Mouse (Mus musculus): ENCODE data around the gene Ugt2a1. TPM values are rescaled to one million over a fixed set of nuclear protein-coding genes. Genes with fewer than 3 reads are reported as not detected.
"Not testable (repeated sequence)": the region's sequence is repeated elsewhere in the genome, so short reads cannot be mapped to it uniquely, and the experiment has no call there.

The Ugt2a1 gene
- polyA plus RNA-seq (2016; fragmentation: Nextera tagmentation; extraction: Ambion mirVana) = not detected in 2 replicates

- Histone ChIP-seq H3K4me3 (no peak within 1 kb of the TSS), H3K27ac (no peak within 1 kb of the TSS), H3K27me3 (ENCODE audit: poor library complexity, severe bottlenecking) (no peaks in the 10 kb centered on the region), H3K9me3 (no peaks in the 10 kb centered on the region), H3K4me1 (no peaks in the 10 kb centered on the region), H3K36me3 (replicated peaks) (no peaks in the 10 kb centered on the region)
- no peak for DNase-seq (ENCODE audit: extremely low spot score, low spot score)
- 96% methylated on average over 1 of the region's 1 CpGs for WGBS
These were observed at the start of gene Ugt2a1 for GRCm38 (mm10) chr5:87490771-87491170. TSS of gene Ugt2a1 (minus strand) at chr5:87490871.

GRCm38 (mm10) chr5:87538111-87538510 is 47.4 kb upstream of the Ugt2a1 start, which contains the start of gene Sult1b1:
TSS of gene Sult1b1 (minus strand) at chr5:87538195.
- H3K9me3 ChIP-seq = no peaks in the 10 kb centered on the region
- no peaks in the 10 kb centered on the region for H3K27me3 ChIP-seq (ENCODE audit: poor library complexity, severe bottlenecking)
- 95% methylated on average over 2 of the region's 2 CpGs for WGBS
- H3K4me1 ChIP-seq = peaks cover 6% of the 10 kb centered on the region
- no peaks in the 10 kb centered on the region for H3K36me3 ChIP-seq (replicated peaks)
- no peak within 1 kb of the TSS for H3K27ac ChIP-seq
- DNase-seq (ENCODE audit: extremely low spot score, low spot score) = no peak
- H3K4me3 ChIP-seq = no peak within 1 kb of the TSS

- WGBS = 61% methylated on average over 4 of the region's 4 CpGs
- Histone ChIP-seq H3K4me1 (peaks cover 6% of the 10 kb centered on the region), H3K36me3 (replicated peaks) (no peaks in the 10 kb centered on the region), H3K27me3 (ENCODE audit: poor library complexity, severe bottlenecking) (no peaks in the 10 kb centered on the region), H3K4me3 (no peak overlapping the region), H3K27ac (no peak overlapping the region), H3K9me3 (no peaks in the 10 kb centered on the region)
- no peak for DNase-seq (ENCODE audit: extremely low spot score, low spot score)
These were observed 45.4 kb upstream of the Ugt2a1 start for GRCm38 (mm10) chr5:87535994-87536644.

- H3K27me3 ChIP-seq (ENCODE audit: poor library complexity, severe bottlenecking) = no peaks in the 10 kb centered on the region
- WGBS = 77% methylated on average over 2 of the region's 2 CpGs
These were observed 41.6 kb upstream of the Ugt2a1 start for GRCm38 (mm10) chr5:87532288-87532687.

GRCm38 (mm10) chr5:87523561-87523960 is 32.9 kb upstream of the Ugt2a1 start:
- not testable (repeated sequence) for H3K27ac ChIP-seq; DNase-seq (ENCODE audit: extremely low spot score, low spot score); H3K9me3 ChIP-seq; H3K36me3 ChIP-seq (replicated peaks); H3K4me1 ChIP-seq; H3K27me3 ChIP-seq (ENCODE audit: poor library complexity, severe bottlenecking); H3K4me3 ChIP-seq
- WGBS = 92% methylated on average over 2 of the region's 2 CpGs

More at GRCm38 (mm10) chr5:87532288-87532687, 41.6 kb upstream of the Ugt2a1 start:
- H3K4me3 ChIP-seq = no peak overlapping the region
- no peak for DNase-seq (ENCODE audit: extremely low spot score, low spot score)
- H3K27ac ChIP-seq = no peak overlapping the region
- H3K36me3 ChIP-seq (replicated peaks) = no peaks in the 10 kb centered on the region
- H3K4me1 ChIP-seq = peaks cover 6% of the 10 kb centered on the region
- no peaks in the 10 kb centered on the region for H3K9me3 ChIP-seq

GRCm38 (mm10) chr5:87505776-87506458 is 15.2 kb upstream of the Ugt2a1 start:
- no peak overlapping the region for H3K4me3 ChIP-seq
- WGBS = 48% methylated on average over 4 of the region's 4 CpGs
- H3K36me3 ChIP-seq (replicated peaks) = no peaks in the 10 kb centered on the region
- H3K4me1 ChIP-seq = peaks cover 3% of the 10 kb centered on the region
- no peak for DNase-seq (ENCODE audit: extremely low spot score, low spot score)
- no peak overlapping the region for H3K27ac ChIP-seq
- no peaks in the 10 kb centered on the region for H3K9me3 ChIP-seq
- H3K27me3 ChIP-seq (ENCODE audit: poor library complexity, severe bottlenecking) = no peaks in the 10 kb centered on the region

GRCm38 (mm10) chr5:87502687-87503086 is 12.0 kb upstream of the Ugt2a1 start:
- DNase-seq (ENCODE audit: extremely low spot score, low spot score) = no peak
- Histone ChIP-seq H3K9me3 (no peaks in the 10 kb centered on the region), H3K27me3 (ENCODE audit: poor library complexity, severe bottlenecking) (no peaks in the 10 kb centered on the region), H3K36me3 (replicated peaks) (no peaks in the 10 kb centered on the region), H3K27ac (no peak overlapping the region), H3K4me3 (no peak overlapping the region), H3K4me1 (peaks cover 3% of the 10 kb centered on the region)
- WGBS = 49% methylated on average over 1 of the region's 1 CpGs

- Histone ChIP-seq H3K27me3 (ENCODE audit: poor library complexity, severe bottlenecking) (no peaks in the 10 kb centered on the region), H3K27ac (no peak overlapping the region), H3K4me3 (no peak overlapping the region), H3K36me3 (replicated peaks) (no peaks in the 10 kb centered on the region), H3K4me1 (peaks cover 3% of the 10 kb centered on the region), H3K9me3 (no peaks in the 10 kb centered on the region)
- no peak for DNase-seq (ENCODE audit: extremely low spot score, low spot score)
These were observed 8.7 kb upstream of the Ugt2a1 start for GRCm38 (mm10) chr5:87499341-87499740.

GRCm38 (mm10) chr5:87498936-87499335 is 8.3 kb upstream of the Ugt2a1 start:
- Histone ChIP-seq H3K27me3 (ENCODE audit: poor library complexity, severe bottlenecking) (no peaks in the 10 kb centered on the region), H3K36me3 (replicated peaks) (no peaks in the 10 kb centered on the region), H3K4me1 (peaks cover 3% of the 10 kb centered on the region), H3K9me3 (no peaks in the 10 kb centered on the region), H3K4me3 (no peak overlapping the region), H3K27ac (no peak overlapping the region)
- DNase-seq (ENCODE audit: extremely low spot score, low spot score) = no peak

GRCm38 (mm10) chr5:87486706-87487105 is 4.0 kb downstream of the Ugt2a1 start, which contains the start of gene Gm43638:
TSS of gene Gm43638 (minus strand) at chr5:87486806.
- DNase-seq (ENCODE audit: extremely low spot score, low spot score); H3K36me3 ChIP-seq (replicated peaks); H3K27ac ChIP-seq; H3K9me3 ChIP-seq; H3K27me3 ChIP-seq (ENCODE audit: poor library complexity, severe bottlenecking); H3K4me3 ChIP-seq; H3K4me1 ChIP-seq: not testable (repeated sequence)
- WGBS = 95% methylated on average over 1 of the region's 1 CpGs

- no peaks in the 10 kb centered on the region for H3K36me3 ChIP-seq (replicated peaks)
- no peak for DNase-seq (ENCODE audit: extremely low spot score, low spot score)
- no peaks in the 10 kb centered on the region for H3K9me3 ChIP-seq
- no peak within 1 kb of the TSS for H3K4me3 ChIP-seq
- no peak within 1 kb of the TSS for H3K27ac ChIP-seq
- H3K27me3 ChIP-seq (ENCODE audit: poor library complexity, severe bottlenecking) = no peaks in the 10 kb centered on the region
- no peaks in the 10 kb centered on the region for H3K4me1 ChIP-seq
- WGBS = 85% methylated on average over 5 of the region's 5 CpGs
These were observed 8.5 kb downstream of the Ugt2a1 start, which contains the start of gene Ugt2a2 for GRCm38 (mm10) chr5:87482160-87482559. TSS of gene Ugt2a2 (minus strand) at chr5:87482260.

- WGBS = 28% methylated on average over 1 of the region's 1 CpGs
- no peaks in the 10 kb centered on the region for H3K4me1 ChIP-seq
- no peak overlapping the region for H3K4me3 ChIP-seq
- H3K27me3 ChIP-seq (ENCODE audit: poor library complexity, severe bottlenecking) = no peaks in the 10 kb centered on the region
- no peak overlapping the region for H3K27ac ChIP-seq
- no peaks in the 10 kb centered on the region for H3K36me3 ChIP-seq (replicated peaks)
- no peak for DNase-seq (ENCODE audit: extremely low spot score, low spot score)
- no peaks in the 10 kb centered on the region for H3K9me3 ChIP-seq
These were observed 31.9 kb downstream of the Ugt2a1 start for GRCm38 (mm10) chr5:87458810-87459209.

GRCm38 (mm10) chr5:87457701-87458100 is 33.0 kb downstream of the Ugt2a1 start:
- Histone ChIP-seq H3K27me3 (ENCODE audit: poor library complexity, severe bottlenecking) (no peaks in the 10 kb centered on the region), H3K4me1 (no peaks in the 10 kb centered on the region)
- no peak for DNase-seq (ENCODE audit: extremely low spot score, low spot score)

More at GRCm38 (mm10) chr5:87457701-87458100, 33.0 kb downstream of the Ugt2a1 start:
- no peak overlapping the region for H3K27ac ChIP-seq
- H3K4me3 ChIP-seq = no peak overlapping the region
- H3K9me3 ChIP-seq = no peaks in the 10 kb centered on the region
- H3K36me3 ChIP-seq (replicated peaks) = no peaks in the 10 kb centered on the region
